Mouse (Mus musculus) heart, embryonic 14.5 days (tissue): ENCODE results near the gene Pvalb. TPM values are rescaled to one million over a fixed set of nuclear protein-coding genes. Genes with fewer than 3 reads are reported as not detected.
A peak's percentile ranks its signal among the peaks of the same experiment; 100 is the strongest.

Source experiments
- ATAC-seq: fragments of 200-750 bp; cut with Nextera tagmentation; 2 replicates; pipeline ENCODE4 v1.8.0; 2017; ENCODE audit warnings: low read depth, moderate TSS enrichment; ENCODE audit not compliant: insufficient number of reproducible peaks, insufficient read depth, low FRiP score
- H3K27ac ChIP-seq, 2 experiments: fragments of 200-500 bp in 1 of 2; fragments of 300-500 bp in 1 of 2; sonication (generic) in 1 of 2; replicated peaks in 1 of 2; 2 replicates each; pipeline ENCODE4 v1.5.1; 2012 to 2014; ENCODE audit warnings: low read depth in 2 of 2, low read length in 2 of 2, control low read depth in 1 of 2, mild to moderate bottlenecking in 1 of 2, mixed read lengths in 1 of 2; ENCODE audit not compliant: control insufficient read depth in 1 of 2, insufficient read depth in 1 of 2
- H3K27me3 ChIP-seq: fragments of 300-500 bp; sonication (generic); 2 replicates; pipeline ENCODE4 v1.6.1; 2014; ENCODE audit warnings: mild to moderate bottlenecking, low read length, control low read depth; ENCODE audit not compliant: control insufficient read depth, insufficient read depth
- H3K36me3 ChIP-seq: fragments of 300-500 bp; sonication (generic); 2 replicates; pipeline ENCODE4 v1.6.1; 2014; ENCODE audit warnings: mild to moderate bottlenecking, control low read depth, low read length, mixed read lengths; ENCODE audit not compliant: control insufficient read depth, insufficient read depth
- H3K4me1 ChIP-seq, 2 experiments: fragments of 200-500 bp in 1 of 2; fragments of 300-500 bp in 1 of 2; sonication (generic) in 1 of 2; 2 replicates each; pipeline ENCODE4 v1.6.1; 2012 to 2014; ENCODE audit warnings: low read length in 2 of 2, control low read depth in 1 of 2, mixed read lengths in 1 of 2; ENCODE audit not compliant: control insufficient read depth in 2 of 2, insufficient read depth in 2 of 2
- H3K4me2 ChIP-seq: fragments of 300-500 bp; sonication (generic); 2 replicates; pipeline ENCODE4 v1.6.1; 2014; ENCODE audit warnings: mild to moderate bottlenecking, low read length
- H3K4me3 ChIP-seq, 2 experiments: fragments of 200-500 bp in 1 of 2; fragments of 300-500 bp in 1 of 2; sonication (generic) in 1 of 2; 2 replicates each; pipeline ENCODE4 v1.5.1; 2012 to 2014; ENCODE audit warnings: low read length in 2 of 2, mild to moderate bottlenecking in 2 of 2, control low read depth in 1 of 2, low read depth in 1 of 2, moderate library complexity in 1 of 2; ENCODE audit not compliant: control insufficient read depth in 1 of 2, insufficient read depth in 1 of 2
- H3K9ac ChIP-seq: fragments of 300-500 bp; sonication (generic); 2 replicates; pipeline ENCODE4 v1.6.1; 2014; ENCODE audit warnings: mild to moderate bottlenecking, low read length
- H3K9me3 ChIP-seq: fragments of 300-500 bp; sonication (generic); 2 replicates; pipeline ENCODE4 v1.6.1; 2016; ENCODE audit warnings: low read length, control low read depth; ENCODE audit not compliant: control insufficient read depth
- WGBS: fragments of 180-500 bp; shearing (Covaris S2); extraction: QIAGEN DNeasy Blood & Tissue Kit; methylation state at CpG from one replicate; pipeline ENCODE4 v1.1.7; 2014; 5-methylcytosine and 5-hydroxymethylcytosine counted together
- polyA plus RNA-seq: library from polyadenylated mRNA; unstranded; fragments of >200 nt; fragmentation: Nextera tagmentation; extraction: Ambion mirVana; gene quantifications from 2 replicates; pipeline ENCODE4 v1.2.1, GENCODE M21; 2014

Pvalb gene
- polyA plus RNA-seq, 1 experiment from 2014 or later, result 1.7 TPM

DNA sequence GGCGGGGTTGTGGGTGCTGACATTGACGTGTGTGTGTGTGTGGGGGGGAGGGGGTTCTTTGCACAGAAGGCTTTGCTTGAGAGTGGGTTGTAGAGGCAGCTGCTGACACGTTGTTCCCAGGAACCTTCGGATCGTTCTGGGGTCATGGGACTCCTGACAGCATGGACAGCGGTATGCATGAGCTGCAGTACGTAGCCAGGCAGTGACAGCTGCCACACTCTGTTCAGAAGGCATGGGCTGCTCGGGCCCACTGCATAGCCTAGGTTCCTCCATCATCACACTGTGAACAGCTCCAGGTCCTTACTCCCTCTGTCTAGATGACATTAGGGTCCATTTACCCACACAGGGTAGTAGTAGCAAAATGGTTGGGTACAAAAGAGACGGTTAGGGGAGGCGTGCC, 28.9 kb downstream of the Pvalb start:
- Histone ChIP-seq H3K36me3 (no peaks in the 10 kb centered on the region), H3K27ac (no peak overlapping the region), H3K9me3 (no peaks in the 10 kb centered on the region), H3K27me3 (peaks cover 15% of the 10 kb centered on the region), H3K4me2 (no peak overlapping the region), H3K4me1 (peaks cover 5 to 13% of the 10 kb centered on the region in 2 experiments), H3K4me3 (no peak overlapping the region), H3K9ac (no peak overlapping the region)
- no peak for ATAC-seq
- 40% methylated on average over 10 of the region's 10 CpGs for WGBS

DNA sequence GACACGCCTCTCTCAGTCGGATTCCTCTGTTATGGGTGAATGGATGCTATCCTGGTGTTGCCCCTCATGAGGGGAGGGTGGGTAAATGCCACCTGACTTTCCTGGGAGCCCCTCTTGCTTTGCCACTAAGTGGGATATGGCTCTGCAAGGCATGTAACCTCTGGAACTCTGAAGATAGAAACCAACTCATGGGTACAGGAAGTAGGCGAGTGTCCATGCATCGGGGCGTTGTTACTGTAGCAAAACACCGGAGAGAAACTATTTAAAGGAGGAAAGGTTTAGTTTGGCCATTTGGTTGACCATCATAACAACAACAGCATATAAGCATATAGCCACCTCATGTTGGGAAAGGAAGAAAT, 31.3 kb downstream of the Pvalb start:
- H3K9ac ChIP-seq, result peak overlapping the region; percentile 67
- no peak overlapping the region for H3K27ac ChIP-seq
- WGBS, result 80% methylated on average over 6 of the region's 6 CpGs
- ATAC-seq, result no peak
- H3K4me1 ChIP-seq, result peaks cover 5 to 9% of the 10 kb centered on the region in 2 experiments
- no peaks in the 10 kb centered on the region for H3K9me3 ChIP-seq
- peak overlapping the region; percentile 44 to 56; a peak in 3 of 4 replicates for H3K4me3 ChIP-seq
- H3K36me3 ChIP-seq, result no peaks in the 10 kb centered on the region
- H3K27me3 ChIP-seq, result peaks cover 2% of the 10 kb centered on the region
- H3K4me2 ChIP-seq, result peak overlapping the region; percentile 69

DNA sequence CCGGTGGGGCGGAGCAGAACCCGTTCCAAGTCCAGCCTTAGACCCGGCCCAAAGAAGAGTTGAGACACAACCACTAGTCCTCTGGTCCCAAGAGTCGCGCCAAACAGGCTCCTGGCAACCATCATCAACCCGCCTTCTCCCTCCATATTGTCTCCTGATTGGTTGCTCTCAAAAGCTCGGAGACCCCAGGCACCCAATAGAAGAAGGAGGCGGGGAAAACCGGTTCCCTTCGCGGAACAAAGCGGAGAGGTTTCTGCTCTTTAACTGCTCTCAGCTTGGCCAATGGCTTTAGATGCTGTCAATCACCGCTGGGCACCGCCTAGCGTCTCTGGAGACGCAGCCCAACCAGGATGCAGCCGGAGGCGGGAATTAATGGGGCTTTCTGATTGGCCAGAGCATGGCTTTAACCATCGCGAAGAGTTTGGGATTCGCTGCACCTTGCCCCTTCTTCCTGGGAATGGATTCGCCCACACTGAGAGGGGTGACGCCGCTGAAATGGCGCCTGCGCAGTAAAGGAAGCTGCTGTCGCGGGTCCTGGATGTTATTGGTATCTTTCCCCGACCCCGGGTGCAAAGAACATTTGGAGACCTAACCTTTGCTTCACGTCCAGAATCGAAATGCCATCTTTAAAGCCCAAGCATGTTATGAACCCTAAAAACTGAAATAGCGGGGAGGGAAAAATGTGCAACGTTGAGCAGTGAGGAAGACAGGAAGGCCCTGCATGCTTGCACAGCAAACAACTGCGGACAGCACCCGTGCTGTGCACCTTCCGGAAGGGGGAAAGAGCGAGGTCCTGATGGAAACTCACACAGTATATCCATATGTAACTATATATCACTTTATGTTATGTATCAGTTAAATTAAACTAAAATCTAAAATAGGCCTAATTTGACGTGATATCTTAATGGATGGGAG, 32.0 kb downstream of the Pvalb start, which contains the start of gene Ift27:
Ift27 (minus strand) TSS at position 136 of the 915 bp plus-strand sequence.
- peak; percentile 97 for ATAC-seq
- Histone ChIP-seq H3K9ac (peak within 1 kb of the TSS; percentile 76), H3K36me3 (no peaks in the 10 kb centered on the region), H3K4me3 (peak within 1 kb of the TSS; percentile 56 to 79), H3K9me3 (no peaks in the 10 kb centered on the region), H3K4me2 (peak within 1 kb of the TSS; percentile 84), H3K27ac (peak within 1 kb of the TSS; percentile 54 to 62; a peak in 2 of 4 replicates), H3K4me1 (peaks cover 5 to 9% of the 10 kb centered on the region in 2 experiments), H3K27me3 (no peaks in the 10 kb centered on the region; the same call in none of the 2 replicates)
- 1% methylated on average over 40 of the region's 40 CpGs for WGBS

DNA sequence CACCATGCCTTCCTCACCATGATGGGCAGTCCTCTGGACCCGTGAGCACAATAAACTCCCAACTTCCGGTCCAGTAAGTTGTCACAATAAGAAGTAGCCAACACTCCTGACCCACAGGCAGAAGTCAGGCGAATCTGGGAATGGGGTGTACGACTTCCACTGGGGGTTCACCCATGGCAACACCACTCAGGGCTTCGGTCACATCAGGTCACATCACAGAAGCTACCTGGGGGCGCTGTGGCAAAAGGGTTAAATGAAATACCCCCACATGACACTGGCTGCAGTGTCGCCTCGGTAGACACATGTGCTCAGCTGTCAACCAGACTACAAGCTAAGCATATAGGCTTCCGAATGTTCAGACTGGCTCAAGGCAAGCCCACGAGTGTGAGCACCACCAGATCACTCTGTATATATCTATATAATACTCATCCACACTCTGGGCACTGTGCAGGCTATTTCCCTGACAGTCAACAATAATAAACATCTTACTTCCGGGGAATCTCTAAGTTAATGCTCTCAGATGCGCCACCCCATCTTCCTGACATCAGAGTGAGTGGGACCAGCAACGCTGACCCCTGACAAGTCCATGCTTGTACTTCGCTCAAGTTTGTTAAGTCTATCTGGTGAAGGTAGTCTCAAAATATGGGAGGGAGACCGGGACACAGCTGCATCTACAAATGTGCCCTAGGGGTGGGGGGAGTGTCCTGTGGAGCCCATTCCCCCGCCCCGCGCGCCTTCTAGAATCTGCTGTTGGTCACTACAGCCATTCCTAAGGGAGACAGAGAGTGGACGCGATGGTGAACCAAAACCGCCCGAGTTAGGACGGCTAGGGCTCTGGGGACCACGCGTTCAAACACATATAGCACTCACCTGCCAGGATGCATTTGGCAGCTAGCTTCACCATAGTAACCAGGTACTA, 33.0 kb downstream of the Pvalb start:
- H3K36me3 ChIP-seq, result no peaks in the 10 kb centered on the region
- no peaks in the 10 kb centered on the region for H3K9me3 ChIP-seq
- peaks cover 5 to 9% of the 10 kb centered on the region in 2 experiments for H3K4me1 ChIP-seq
- peak overlapping the region; percentile 56 to 79 for H3K4me3 ChIP-seq
- no peak overlapping the region for H3K27ac ChIP-seq
- 24% methylated on average over 26 of the region's 26 CpGs for WGBS
- ATAC-seq, result no peak
- H3K27me3 ChIP-seq, result no peaks in the 10 kb centered on the region; the same call in 1 of the 2 replicates
- peak overlapping the region; percentile 76 for H3K9ac ChIP-seq
- peak overlapping the region; percentile 84 for H3K4me2 ChIP-seq

DNA sequence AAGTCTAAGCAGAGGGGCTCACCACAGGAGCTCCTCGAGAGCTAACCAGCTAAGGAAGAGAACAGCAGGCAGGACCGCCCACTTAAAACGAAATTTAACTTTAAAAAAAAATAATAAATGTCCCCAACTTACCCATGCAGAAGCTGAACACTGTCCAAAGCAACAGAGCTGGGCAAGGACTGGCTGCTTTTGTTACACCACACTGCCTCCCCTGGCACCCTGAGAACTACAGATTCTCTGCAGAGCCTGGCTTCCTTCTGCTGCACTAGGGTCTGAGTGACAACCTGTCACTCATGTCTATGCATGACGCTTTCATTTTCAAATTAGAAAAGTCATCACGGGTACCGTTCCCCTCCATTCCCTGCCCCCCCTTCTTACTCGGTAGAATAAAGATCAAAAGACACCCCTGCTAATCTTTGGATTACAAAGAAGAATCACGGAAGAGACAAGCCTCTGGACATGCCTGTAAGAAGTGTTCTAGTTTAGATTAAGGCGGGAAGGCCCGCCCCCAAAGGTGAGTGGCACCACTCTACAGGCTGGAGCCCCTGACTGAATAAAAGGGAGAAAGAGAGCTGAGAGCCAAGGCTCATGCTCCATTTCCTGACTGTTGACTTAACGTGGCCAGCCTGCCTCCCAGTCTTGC, 33.8 kb downstream of the Pvalb start:
- H3K4me3 ChIP-seq, result no peak overlapping the region
- H3K4me1 ChIP-seq, result peaks cover 5 to 9% of the 10 kb centered on the region in 2 experiments
- no peak overlapping the region for H3K9ac ChIP-seq

DNA sequence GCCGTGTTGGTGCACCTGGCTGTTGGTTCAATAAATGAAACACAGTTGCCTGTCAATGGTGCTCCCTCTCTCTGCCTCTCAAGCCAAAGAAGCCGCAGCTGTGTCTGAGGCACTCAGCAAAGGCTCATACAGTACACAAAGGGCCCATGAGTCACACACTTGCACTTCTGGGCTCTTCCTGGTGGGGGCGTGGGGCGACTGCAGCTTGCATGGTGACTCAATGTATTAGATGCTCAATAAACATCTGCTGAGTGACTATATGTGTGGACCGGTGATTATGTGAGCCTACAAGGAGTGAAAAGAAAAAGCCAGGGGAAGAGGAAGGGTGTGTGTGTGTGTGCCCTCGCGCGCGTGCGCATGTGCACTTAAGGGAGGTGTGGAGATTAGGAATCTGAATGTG, 34.5 kb downstream of the Pvalb start:
- WGBS, result 89% methylated on average over 10 of the region's 10 CpGs
- no peak for ATAC-seq

More for the DNA sequence above, 33.8 kb downstream of the Pvalb start:
- WGBS, result 75% methylated on average over 11 of the region's 11 CpGs
- H3K27ac ChIP-seq, result no peak overlapping the region
- no peak for ATAC-seq
- H3K36me3 ChIP-seq, result no peaks in the 10 kb centered on the region
- H3K4me2 ChIP-seq, result no peak overlapping the region
- no peaks in the 10 kb centered on the region for H3K9me3 ChIP-seq
- H3K27me3 ChIP-seq, result no peaks in the 10 kb centered on the region; the same call in 1 of the 2 replicates

DNA sequence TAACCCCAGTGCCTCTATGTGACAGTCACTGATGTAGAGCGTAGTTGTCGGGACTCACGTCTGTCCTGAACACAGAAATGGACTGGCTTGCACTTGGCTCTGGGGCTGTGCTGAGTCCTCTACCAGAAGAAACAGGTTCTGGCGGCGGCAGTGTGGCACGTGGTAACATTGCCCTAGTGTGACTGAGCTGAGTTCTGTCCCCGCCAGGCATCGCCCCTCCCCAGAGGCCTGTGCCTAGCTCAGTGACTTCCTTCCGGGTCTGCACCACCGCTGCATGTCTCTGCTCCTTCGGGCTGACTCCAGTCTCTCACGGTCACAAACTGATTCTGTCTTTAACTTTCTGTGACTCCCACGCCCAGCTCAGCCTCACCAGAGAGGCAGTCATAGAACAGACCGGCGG, 35.5 kb downstream of the Pvalb start:
- no peak for ATAC-seq
- no peak overlapping the region for H3K4me3 ChIP-seq
- H3K27me3 ChIP-seq, result no peaks in the 10 kb centered on the region; the same call in 1 of the 2 replicates
- no peaks in the 10 kb centered on the region for H3K9me3 ChIP-seq
- no peak overlapping the region for H3K9ac ChIP-seq
- H3K27ac ChIP-seq, result no peak overlapping the region
- H3K4me1 ChIP-seq, result peaks cover 5 to 9% of the 10 kb centered on the region in 2 experiments
- H3K4me2 ChIP-seq, result no peak overlapping the region
- H3K36me3 ChIP-seq, result no peaks in the 10 kb centered on the region
- WGBS, result 91% methylated on average over 15 of the region's 15 CpGs

More for the DNA sequence above, 34.5 kb downstream of the Pvalb start:
- no peaks in the 10 kb centered on the region for H3K36me3 ChIP-seq
- H3K9me3 ChIP-seq, result no peaks in the 10 kb centered on the region
- H3K4me3 ChIP-seq, result no peak overlapping the region
- H3K27me3 ChIP-seq, result no peaks in the 10 kb centered on the region; the same call in 1 of the 2 replicates
- no peak overlapping the region for H3K9ac ChIP-seq
- H3K4me1 ChIP-seq, result peaks cover 5 to 9% of the 10 kb centered on the region in 2 experiments
- H3K27ac ChIP-seq, result no peak overlapping the region
- H3K4me2 ChIP-seq, result no peak overlapping the region
